7 mouse cellular contexts compared by ENCODE assay signal in genomic region chr19:31073959-31074716, GRCm38 (mm10). TPM values are rescaled to one million over a fixed set of nuclear protein-coding genes. Genes with fewer than 3 reads are reported as not detected.
DNase-seq lines count a peak whose midpoint lies in the region; ATAC-seq and TF ChIP-seq lines count a peak whose summit lies in the region.

No protein-coding gene starts in this region.

- H3K9me3 ChIP-seq in E14TG2a.4 (ENCODE audit: low read length): no peaks in the 10 kb centered on the region
- no peaks in the 10 kb centered on the region for H3K9me3 ChIP-seq in forebrain, postnatal 0 days (ENCODE audit: low read length)
- H3K9me3 ChIP-seq in limb, embryonic 15.5 days: no peaks in the 10 kb centered on the region

- H3K4me1 ChIP-seq in E14TG2a.4 (replicated peaks; ENCODE audit: low read depth, low read length): peaks cover 35% of the 10 kb centered on the region
- peaks cover 4% of the 10 kb centered on the region; the same call in 1 of the 2 replicates for H3K4me1 ChIP-seq in forebrain, postnatal 0 days (ENCODE audit: insufficient read depth)
- H3K4me1 ChIP-seq in limb, embryonic 15.5 days: no peaks in the 10 kb centered on the region

- H3K36me3 ChIP-seq in E14TG2a.4 (ENCODE audit: insufficient read depth, low read length): no peaks in the 10 kb centered on the region
- H3K36me3 ChIP-seq in forebrain, postnatal 0 days (ENCODE audit: insufficient read depth): no peaks in the 10 kb centered on the region
- H3K36me3 ChIP-seq in limb, embryonic 15.5 days: no peaks in the 10 kb centered on the region

- no peak overlapping the region; the same call in 1 of the 2 replicates for H3K9ac ChIP-seq in forebrain, postnatal 0 days
- no peak overlapping the region for H3K9ac ChIP-seq in limb, embryonic 15.5 days

- no peaks in the 10 kb centered on the region for H3K27me3 ChIP-seq in E14TG2a.4 (ENCODE audit: insufficient read depth, low read length)
- H3K27me3 ChIP-seq in forebrain, postnatal 0 days (ENCODE audit: insufficient read depth, low read length): no peaks in the 10 kb centered on the region
- H3K27me3 ChIP-seq in limb, embryonic 15.5 days: no peaks in the 10 kb centered on the region

- TF ChIP-seq CTCF in E14TG2a.4 (conservative IDR thresholded peaks at IDR 0.05; ENCODE audit: low read length): no peak
- TF ChIP-seq CTCF in forebrain, postnatal 0 days (IDR thresholded peaks at IDR 0.05; ENCODE audit: low read depth): no peak

- DNase-seq in ES-CJ7 (ENCODE audit: low read depth, low spot score): peak; percentile 16
- peak; percentile 29 for DNase-seq in forebrain, postnatal 0 days
- DNase-seq in adrenal gland, postnatal 10 days: no peak
- no peak for DNase-seq in natural killer cell, adult 2 months (ENCODE audit: low spot score in 2 of 2)
- no peak for DNase-seq in adrenal gland, adult 18-20 months (ENCODE audit: low spot score in 2 of 2)

- H3K27ac ChIP-seq in forebrain, postnatal 0 days (ENCODE audit: low read depth, low read length): no peak overlapping the region
- H3K27ac ChIP-seq in limb, embryonic 15.5 days: no peak overlapping the region

- peak overlapping the region; percentile 64 for H3K4me3 ChIP-seq in E14TG2a.4 (replicated peaks; ENCODE audit: low read length)
- no peak overlapping the region for H3K4me3 ChIP-seq in forebrain, postnatal 0 days (ENCODE audit: low read depth, low read length)
- H3K4me3 ChIP-seq in limb, embryonic 15.5 days: no peak overlapping the region

- 30% methylated on average over 24 of the region's 24 CpGs for WGBS in forebrain, postnatal 0 days
- WGBS in limb, embryonic 15.5 days: 57% methylated on average over 24 of the region's 24 CpGs

- peak; percentile 43 for ATAC-seq in forebrain, postnatal 0 days
- ATAC-seq in limb, embryonic 15.5 days (ENCODE audit: insufficient number of reproducible peaks, low FRiP score, low TSS enrichment, low read depth): no peak

- peak overlapping the region; percentile 38 for H3K4me2 ChIP-seq in forebrain, postnatal 0 days (ENCODE audit: low read depth)
- H3K4me2 ChIP-seq in limb, embryonic 15.5 days: peak overlapping the region; percentile 14; the same call in 1 of the 2 replicates

RNA-seq across cellular contexts. Expression of gene Cstf2t, which starts 8.5 kb away (rescaled TPM):
- 72.9 and 90.9 TPM in 2 replicates for total RNA-seq in forebrain, postnatal 0 days (2014; rRNA removed)
- 53.6 and 59.5 TPM in 2 replicates for polyA plus RNA-seq in forebrain, postnatal 0 days (2015; fragmentation: Nextera tagmentation; extraction: Ambion mirVana)
- polyA plus RNA-seq in limb, embryonic 15.5 days (2015; fragmentation: Nextera tagmentation; extraction: Ambion mirVana): 42.3 and 46.3 TPM in 2 replicates
- 10 to 100 TPM; 25.5 to 29.7 TPM for total RNA-seq in adrenal gland, postnatal 10 days (2021)
- 10 to 100 TPM; 17.1 to 19.2 TPM for total RNA-seq in adrenal gland, adult 18-20 months (2021)

Comparison
In these comparisons a context has a peak if more than half of its experiments do, and no peak if none do; other contexts are left out.
1. DNase-seq: peak in ES-CJ7 (single experiment) and forebrain, postnatal 0 days (single experiment); none in adrenal gland, postnatal 10 days (single experiment), natural killer cell, adult 2 months (0 of 2) and adrenal gland, adult 18-20 months (0 of 2).